Mouse (Mus musculus): ENCODE results near the gene Arrdc5. TPM values are rescaled to one million over a fixed set of nuclear protein-coding genes. Genes with fewer than 3 reads are reported as not detected.

The Arrdc5 gene
- polyA plus RNA-seq, 1 experiment: 0.12 TPM

DNA sequence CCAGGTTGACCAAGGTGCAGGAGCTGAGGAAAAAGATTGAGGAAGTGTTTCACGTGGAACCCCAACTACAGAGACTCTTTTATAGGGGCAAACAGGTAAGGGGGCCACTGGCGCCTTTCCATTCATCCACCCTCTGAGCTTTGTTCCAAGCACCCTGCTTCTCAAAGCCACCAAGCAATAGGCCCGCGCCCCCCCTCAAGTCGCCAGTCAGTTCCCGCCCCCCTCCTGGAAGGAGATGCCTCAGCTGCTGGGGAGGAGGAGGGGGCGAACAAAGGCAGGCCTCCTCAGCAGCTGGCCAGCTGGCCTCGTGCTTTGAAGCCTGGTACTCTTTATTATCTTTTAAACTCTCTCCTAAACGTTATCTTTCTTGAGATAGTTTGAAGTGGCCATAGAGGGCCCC, 5.1 kb upstream of the Arrdc5 start:
- H3K27me3 ChIP-seq (ENCODE audit: control insufficient read depth, insufficient read depth, low read length): no peaks in the 10 kb centered on the region
- no peak for DNase-seq (ENCODE audit: low read depth in 1 of 2, low spot score in 2 of 2)
- no peak for TF ChIP-seq CTCF (IDR thresholded peaks at IDR 0.05; ENCODE audit: extremely low read depth, insufficient read depth, insufficient read length, insufficient replicate concordance)
- TF ChIP-seq POLR2A (IDR thresholded peaks at IDR 0.05; ENCODE audit: low read depth, low read length): no peak
- no peak overlapping the region for H3K27ac ChIP-seq (ENCODE audit: insufficient read depth, low read length)
- peaks cover 9% of the 10 kb centered on the region; the same call in 1 of the 2 replicates for H3K4me1 ChIP-seq (ENCODE audit: control insufficient read depth, insufficient read depth, insufficient read length)
- H3K4me3 ChIP-seq (ENCODE audit: extremely low read depth, insufficient read depth, insufficient read length): no peak overlapping the region
- WGBS: 50% methylated on average over 9 of the region's 9 CpGs
- no peaks in the 10 kb centered on the region for H3K36me3 ChIP-seq (ENCODE audit: control insufficient read depth, insufficient read depth, low read length)

DNA sequence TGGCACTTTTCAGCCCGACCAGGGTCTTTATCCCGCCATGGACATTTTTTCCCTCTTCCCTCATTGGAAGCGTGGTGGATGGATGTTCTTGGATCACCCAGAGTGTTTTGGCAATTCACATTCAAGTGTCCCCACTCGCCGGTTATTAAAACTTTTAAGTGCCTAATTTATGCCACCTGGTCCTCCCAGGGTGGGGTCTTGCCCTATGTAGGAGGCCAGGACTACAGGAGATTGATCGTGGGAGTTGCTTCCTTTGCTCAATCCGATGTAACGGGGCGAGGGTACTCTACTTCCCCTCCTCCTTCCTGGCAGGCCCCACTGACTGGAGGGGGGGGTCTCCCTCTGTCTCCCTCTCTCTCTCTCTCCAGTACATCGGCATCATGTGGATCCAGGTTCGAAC, 4.6 kb upstream of the Arrdc5 start:
- Histone ChIP-seq H3K4me1 (ENCODE audit: control insufficient read depth, insufficient read depth, insufficient read length) (peaks cover 9% of the 10 kb centered on the region; the same call in 1 of the 2 replicates), H3K4me3 (ENCODE audit: extremely low read depth, insufficient read depth, insufficient read length) (peak overlapping the region; percentile 81), H3K27me3 (ENCODE audit: control insufficient read depth, insufficient read depth, low read length) (no peaks in the 10 kb centered on the region), H3K36me3 (ENCODE audit: control insufficient read depth, insufficient read depth, low read length) (no peaks in the 10 kb centered on the region), H3K27ac (ENCODE audit: insufficient read depth, low read length) (peak overlapping the region; percentile 28; the same call in 1 of the 2 replicates)
- 11% methylated on average over 11 of the region's 11 CpGs for WGBS
- no peak for DNase-seq (ENCODE audit: low read depth in 1 of 2, low spot score in 2 of 2)
- TF ChIP-seq CTCF (IDR thresholded peaks at IDR 0.05; ENCODE audit: extremely low read depth, insufficient read depth, insufficient read length, insufficient replicate concordance): no peak
- TF ChIP-seq POLR2A (IDR thresholded peaks at IDR 0.05; ENCODE audit: low read depth, low read length): no peak

DNA sequence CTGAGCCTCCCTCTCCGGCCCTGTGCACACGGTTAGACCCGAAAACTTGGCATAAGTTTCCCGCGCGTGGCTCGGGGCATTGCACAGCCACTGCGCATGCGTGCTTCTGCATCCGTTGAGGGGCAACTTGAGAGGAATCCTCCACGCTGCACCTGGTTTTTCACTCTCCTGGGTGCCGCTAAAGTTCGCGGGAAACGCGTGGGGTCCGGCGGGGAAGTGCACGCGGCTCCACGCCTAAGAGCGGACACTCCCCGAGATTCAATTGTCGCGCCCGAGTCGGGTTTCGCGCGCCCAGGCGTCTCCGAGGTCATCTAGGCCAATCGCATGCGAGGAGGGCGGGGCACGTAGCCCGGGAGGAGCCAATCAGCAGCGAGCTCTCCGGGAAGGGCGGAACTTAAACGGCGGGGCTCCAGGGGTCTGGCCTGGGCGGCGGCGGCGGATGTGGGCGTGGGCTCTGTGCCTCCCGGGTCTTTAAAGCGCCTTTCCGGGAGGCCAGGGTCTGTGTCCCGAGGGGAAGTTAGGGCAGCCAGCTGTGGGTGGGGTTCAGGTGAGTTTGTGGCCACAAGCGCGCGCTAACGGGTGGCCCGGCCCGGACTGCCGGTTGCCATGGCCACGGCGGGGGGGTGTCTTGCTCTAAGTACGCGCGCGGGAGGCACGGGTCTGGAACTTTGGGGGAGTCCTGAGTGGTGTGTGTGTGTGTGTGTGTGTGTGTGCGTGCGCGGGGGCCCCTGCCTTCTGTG, 3.9 kb upstream of the Arrdc5 start:
- Histone ChIP-seq H3K27me3 (ENCODE audit: control insufficient read depth, insufficient read depth, low read length) (no peaks in the 10 kb centered on the region), H3K4me1 (ENCODE audit: control insufficient read depth, insufficient read depth, insufficient read length) (peaks cover 4% of the 10 kb centered on the region; the same call in 1 of the 2 replicates), H3K36me3 (ENCODE audit: control insufficient read depth, insufficient read depth, low read length) (no peaks in the 10 kb centered on the region), H3K27ac (ENCODE audit: insufficient read depth, low read length) (peak overlapping the region; percentile 28), H3K4me3 (ENCODE audit: extremely low read depth, insufficient read depth, insufficient read length) (peak overlapping the region; percentile 81)
- under 1% methylated on average over 68 of the region's 68 CpGs for whole genome bisulfite sequencing
- DNase-seq (ENCODE audit: low read depth in 1 of 2, low spot score in 2 of 2): peak; percentile 90 to 96
- TF ChIP-seq CTCF (IDR thresholded peaks at IDR 0.05; ENCODE audit: extremely low read depth, insufficient read depth, insufficient read length, insufficient replicate concordance): no peak
- no peak for TF ChIP-seq POLR2A (IDR thresholded peaks at IDR 0.05; ENCODE audit: low read depth, low read length)

DNA sequence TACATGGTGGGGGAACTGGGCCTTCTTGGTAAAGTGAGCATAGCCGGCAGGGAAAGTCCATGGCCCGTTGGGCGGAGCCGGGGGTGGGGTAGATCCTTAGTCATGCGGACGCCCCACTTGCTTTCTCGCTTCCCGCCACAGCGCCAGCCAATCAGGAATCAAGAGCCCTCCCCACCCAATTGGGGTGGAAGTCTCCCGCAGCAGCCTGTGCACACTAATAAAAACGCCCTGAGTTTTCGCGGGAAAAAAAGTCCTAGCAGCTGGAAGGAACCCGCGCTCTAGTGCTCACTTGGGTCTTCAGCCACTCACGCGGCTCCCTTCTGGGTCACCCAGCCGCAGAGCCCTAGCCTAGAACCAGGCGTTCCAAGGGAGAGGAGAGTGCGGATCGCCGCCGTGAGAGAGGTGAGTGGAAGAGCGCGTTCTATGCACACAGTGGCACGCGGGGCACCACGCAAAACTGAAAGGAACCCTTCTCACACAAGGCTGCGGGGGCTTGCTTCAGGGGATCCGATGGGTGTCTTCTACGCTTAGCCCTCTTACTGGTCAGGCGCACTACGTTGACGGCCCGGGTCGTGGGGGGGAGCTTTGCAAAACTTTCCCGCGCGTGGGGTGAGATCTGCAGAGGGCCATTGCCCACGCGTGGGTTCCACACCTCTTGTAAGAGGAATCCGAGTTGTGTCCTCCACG, 3.2 kb upstream of the Arrdc5 start, which contains the start of gene Uhrf1:
Uhrf1 (plus strand) TSS at position 162 of the 687 bp plus-strand sequence.
- TF ChIP-seq POLR2A (IDR thresholded peaks at IDR 0.05; ENCODE audit: low read depth, low read length): no peak
- no peak for TF ChIP-seq CTCF (IDR thresholded peaks at IDR 0.05; ENCODE audit: extremely low read depth, insufficient read depth, insufficient read length, insufficient replicate concordance)
- H3K4me3 ChIP-seq (ENCODE audit: extremely low read depth, insufficient read depth, insufficient read length): peak within 1 kb of the TSS; percentile 81
- H3K27ac ChIP-seq (ENCODE audit: insufficient read depth, low read length): no peak within 1 kb of the TSS
- no peaks in the 10 kb centered on the region for H3K36me3 ChIP-seq (ENCODE audit: control insufficient read depth, insufficient read depth, low read length)
- no peaks in the 10 kb centered on the region for H3K27me3 ChIP-seq (ENCODE audit: control insufficient read depth, insufficient read depth, low read length)
- under 1% methylated on average over 43 of the region's 43 CpGs for WGBS
- peak in 1 of 2 experiments; percentile 50 for DNase-seq (ENCODE audit: low read depth in 1 of 2, low spot score in 2 of 2)
- H3K4me1 ChIP-seq (ENCODE audit: control insufficient read depth, insufficient read depth, insufficient read length): peaks cover 4% of the 10 kb centered on the region; the same call in 1 of the 2 replicates

DNA sequence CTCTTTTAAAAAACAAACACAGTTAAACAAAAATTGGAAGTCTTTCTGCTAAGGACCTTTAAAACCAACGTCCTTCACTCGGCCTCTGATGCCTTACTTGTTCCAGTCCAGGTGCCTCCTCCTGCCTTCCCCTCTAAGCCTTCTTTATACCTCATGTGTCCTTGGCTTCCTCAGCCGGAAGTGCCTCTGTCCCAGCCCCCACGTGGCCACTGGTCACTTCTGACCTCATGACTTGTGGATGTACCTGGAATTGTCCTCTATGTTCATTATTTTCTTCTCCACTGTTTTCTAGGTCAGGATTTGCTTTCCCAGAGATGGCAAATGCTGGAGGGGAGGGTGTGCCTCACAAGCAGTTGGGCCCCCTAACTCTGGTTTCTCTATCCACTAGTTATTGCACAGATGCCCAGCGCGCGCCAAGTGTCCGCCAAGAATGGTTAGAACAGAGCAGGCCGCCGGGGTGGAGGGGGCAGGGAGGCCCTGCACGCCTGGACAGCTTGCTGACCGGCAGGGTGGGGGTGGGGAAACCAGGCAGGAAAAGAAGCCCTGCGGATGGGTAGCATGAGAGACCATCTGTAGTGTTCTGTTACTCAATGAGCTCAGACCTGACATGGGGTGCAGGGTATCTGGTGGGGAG, 2.4 kb upstream of the Arrdc5 start:
- Histone ChIP-seq H3K36me3 (ENCODE audit: control insufficient read depth, insufficient read depth, low read length) (no peaks in the 10 kb centered on the region), H3K27me3 (ENCODE audit: control insufficient read depth, insufficient read depth, low read length) (no peaks in the 10 kb centered on the region), H3K4me3 (ENCODE audit: extremely low read depth, insufficient read depth, insufficient read length) (no peak overlapping the region), H3K4me1 (ENCODE audit: control insufficient read depth, insufficient read depth, insufficient read length) (peaks cover 4% of the 10 kb centered on the region; the same call in 1 of the 2 replicates), H3K27ac (ENCODE audit: insufficient read depth, low read length) (no peak overlapping the region)
- 68% methylated on average over 13 of the region's 13 CpGs for WGBS
- TF ChIP-seq POLR2A (IDR thresholded peaks at IDR 0.05; ENCODE audit: low read depth, low read length) (no peak), CTCF (IDR thresholded peaks at IDR 0.05; ENCODE audit: extremely low read depth, insufficient read depth, insufficient read length, insufficient replicate concordance) (no peak)
- DNase-seq (ENCODE audit: low read depth in 1 of 2, low spot score in 2 of 2): no peak

DNA sequence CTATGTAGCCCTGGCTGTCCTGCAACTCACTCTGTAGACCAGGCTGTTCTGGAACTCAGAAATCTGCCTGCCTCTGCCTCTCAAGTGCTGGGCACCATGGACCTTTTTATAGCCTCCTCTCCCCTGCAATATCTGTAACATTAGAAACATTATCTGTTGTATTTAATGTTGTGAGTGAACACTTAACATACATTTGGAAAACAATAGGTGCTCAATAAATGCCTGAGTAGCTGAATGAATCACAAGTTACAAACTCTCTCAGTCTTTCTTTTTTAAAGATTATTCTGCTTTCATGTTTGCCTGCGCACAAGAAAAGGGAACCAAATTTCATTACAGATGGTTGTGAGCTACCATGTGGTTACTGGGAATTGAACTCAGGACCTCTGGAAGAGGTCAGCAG, 1.8 kb downstream of the Arrdc5 start:
- no peak for TF ChIP-seq CTCF (IDR thresholded peaks at IDR 0.05; ENCODE audit: extremely low read depth, insufficient read depth, insufficient read length, insufficient replicate concordance)
- TF ChIP-seq POLR2A (IDR thresholded peaks at IDR 0.05; ENCODE audit: low read depth, low read length): no peak
- no peak for DNase-seq (ENCODE audit: low read depth in 1 of 2, low spot score in 2 of 2)
- no peak overlapping the region for H3K27ac ChIP-seq (ENCODE audit: insufficient read depth, low read length)
- H3K36me3 ChIP-seq (ENCODE audit: control insufficient read depth, insufficient read depth, low read length): no peaks in the 10 kb centered on the region
- peaks cover 3% of the 10 kb centered on the region; the same call in 1 of the 2 replicates for H3K4me1 ChIP-seq (ENCODE audit: control insufficient read depth, insufficient read depth, insufficient read length)
- WGBS: 94% methylated on average over 1 of the region's 1 CpGs
- no peak overlapping the region for H3K4me3 ChIP-seq (ENCODE audit: extremely low read depth, insufficient read depth, insufficient read length)
- H3K27me3 ChIP-seq (ENCODE audit: control insufficient read depth, insufficient read depth, low read length): no peaks in the 10 kb centered on the region

All from spleen, adult 2 months (tissue).